ENCODE assay signal across 9 mouse cellular contexts in the genomic region with DNA sequence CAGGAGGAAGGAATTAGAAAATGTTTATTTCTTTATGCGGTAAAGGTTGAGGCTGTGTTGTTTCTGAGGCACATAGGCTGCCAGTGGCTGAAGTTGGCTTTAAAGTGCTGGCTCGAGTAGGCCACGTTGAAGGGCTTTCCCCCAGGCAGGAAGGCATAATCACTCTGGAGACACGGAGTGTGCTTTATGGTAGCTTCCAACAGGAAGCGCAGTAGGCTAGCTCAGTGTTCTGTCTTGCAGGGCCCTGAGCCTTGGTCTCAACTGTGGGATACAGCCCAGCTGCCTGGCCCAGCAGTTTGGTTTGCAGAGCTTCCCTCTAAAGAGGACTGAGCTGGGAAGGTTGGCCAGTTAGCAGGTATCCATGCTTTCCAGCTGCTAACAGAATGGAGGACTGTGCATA. TPM values are rescaled to one million over a fixed set of nuclear protein-coding genes. Genes with fewer than 3 reads are reported as not detected.
A peak's percentile ranks its signal among the peaks of the same experiment; 100 is the strongest.
DNase-seq lines count a peak whose midpoint lies in the region; ATAC-seq and TF ChIP-seq lines count a peak whose summit lies in the region.
"Had no signal": no experiment of that assay in that cellular context is flagged by ENCODE, and none has a peak within 500 bp of the region (broad histone marks: within the 10 kb centered on the region; RNA-seq: fewer than 3 reads in every experiment).

No protein-coding gene starts in this region.

- no peak for TF ChIP-seq CTCF in heart, postnatal 0 days (IDR thresholded peaks at IDR 0.05; ENCODE audit: low read depth)

- peak overlapping the region; percentile 80 for H3K27ac ChIP-seq in kidney, embryonic 15.5 days
- peak overlapping the region; percentile 82 for H3K27ac ChIP-seq in brown adipose tissue, adult 24 weeks (replicated peaks; ENCODE audit: low read depth, low read length)
- peak overlapping the region; percentile 59 for H3K27ac ChIP-seq in heart, postnatal 0 days (ENCODE audit: low read depth)
- peak overlapping the region; percentile 74 for H3K27ac ChIP-seq in midbrain, embryonic 12.5 days (replicated peaks)

- ATAC-seq in kidney, embryonic 15.5 days (replicated peaks; ENCODE audit: low FRiP score): no peak
- ATAC-seq in heart, postnatal 0 days (ENCODE audit: insufficient read depth, low read depth): no peak
- no peak for ATAC-seq in midbrain, embryonic 12.5 days (ENCODE audit: low FRiP score, low read depth)

- no peak overlapping the region for H3K9ac ChIP-seq in kidney, embryonic 15.5 days
- no peak overlapping the region for H3K9ac ChIP-seq in heart, postnatal 0 days (replicated peaks; ENCODE audit: low read depth, low read length)
- no peak overlapping the region for H3K9ac ChIP-seq in midbrain, embryonic 12.5 days (replicated peaks)

- no peak overlapping the region for H3K4me2 ChIP-seq in kidney, embryonic 15.5 days
- H3K4me2 ChIP-seq in heart, postnatal 0 days (ENCODE audit: low read depth, low read length): no peak overlapping the region
- H3K4me2 ChIP-seq in midbrain, embryonic 12.5 days (replicated peaks): 0 out of 2 replicates have a peak overlapping the region, but pooled peaks have one; percentile 14

- no peak for DNase-seq in kidney, adult 8-10 months
- DNase-seq in heart, postnatal 0 days (ENCODE audit: low spot score): no peak
- DNase-seq in urinary bladder, postnatal 10 days (ENCODE audit: low spot score): no peak
- no peak for DNase-seq in c-Kit-positive CD71-positive TER-119-positive erythroid progenitor cells, embryonic 14.5 days (ENCODE audit: low spot score)
- no peak for DNase-seq in frontal cortex, postnatal 10 days (ENCODE audit: low spot score in 2 of 2)

- H3K27me3 ChIP-seq in kidney, embryonic 15.5 days: no peaks in the 10 kb centered on the region
- no peaks in the 10 kb centered on the region for H3K27me3 ChIP-seq in heart, postnatal 0 days (ENCODE audit: control insufficient read depth, insufficient read depth, low read length)
- no peaks in the 10 kb centered on the region for H3K27me3 ChIP-seq in midbrain, embryonic 12.5 days
- H3K27me3 ChIP-seq: CH12.LX had no signal

- WGBS in kidney, embryonic 15.5 days: 42% methylated on average over 5 of the region's 5 CpGs
- WGBS in heart, postnatal 0 days: 53% methylated on average over 5 of the region's 5 CpGs
- WGBS in midbrain, embryonic 12.5 days: 52% methylated on average over 5 of the region's 5 CpGs

- H3K36me3 ChIP-seq in kidney, embryonic 15.5 days: peaks cover 24% of the 10 kb centered on the region
- H3K36me3 ChIP-seq in heart, postnatal 0 days (replicated peaks; ENCODE audit: control insufficient read depth, insufficient read depth, low read length): peaks cover 27% of the 10 kb centered on the region
- H3K36me3 ChIP-seq in midbrain, embryonic 12.5 days: peaks cover 25% of the 10 kb centered on the region; the same call in 1 of the 2 replicates

- TF ChIP-seq EP300 in heart, postnatal 0 days (IDR thresholded peaks at IDR 0.05; ENCODE audit: low read depth): no peak

- no peaks in the 10 kb centered on the region for H3K9me3 ChIP-seq in kidney, embryonic 15.5 days (replicated peaks)
- no peaks in the 10 kb centered on the region for H3K9me3 ChIP-seq in heart, postnatal 0 days (replicated peaks; ENCODE audit: control insufficient read depth, low read length)
- H3K9me3 ChIP-seq in midbrain, embryonic 12.5 days: no peaks in the 10 kb centered on the region

- peaks cover 29% of the 10 kb centered on the region for H3K4me1 ChIP-seq in kidney, embryonic 15.5 days
- H3K4me1 ChIP-seq in brown adipose tissue, adult 24 weeks (ENCODE audit: control insufficient read depth, insufficient read depth, insufficient read length, low read length): peaks cover 14% of the 10 kb centered on the region
- peaks cover 11% of the 10 kb centered on the region for H3K4me1 ChIP-seq in heart, postnatal 0 days (ENCODE audit: control insufficient read depth, insufficient read depth)
- H3K4me1 ChIP-seq in midbrain, embryonic 12.5 days: peaks cover 25% of the 10 kb centered on the region

- no peak overlapping the region for H3K4me3 ChIP-seq in kidney, embryonic 15.5 days (replicated peaks)
- H3K4me3 ChIP-seq in brown adipose tissue, adult 24 weeks (ENCODE audit: insufficient read depth, low read depth, low read length): no peak overlapping the region
- H3K4me3 ChIP-seq in heart, postnatal 0 days (ENCODE audit: low read depth, low read length): no peak overlapping the region
- H3K4me3 ChIP-seq in midbrain, embryonic 12.5 days: no peak overlapping the region

RNA-seq across cellular contexts. Expression of gene Fam118a, which starts 14.4 kb away (rescaled TPM):
- 20.9 and 23.0 TPM in 2 replicates for polyA plus RNA-seq in kidney, embryonic 15.5 days (2015; fragmentation: Nextera tagmentation; extraction: Ambion mirVana)
- polyA plus RNA-seq in brown adipose tissue, adult 24 weeks (2012; ENCODE audit: insufficient read depth, insufficient read length, missing spikeins): 6.0 and 7.3 TPM in 2 replicates
- total RNA-seq in heart, postnatal 0 days (2014; rRNA removed; ENCODE audit: low replicate concordance): 9.9 and 11.1 TPM in 2 replicates
- 10.5 and 11.5 TPM in 2 replicates for polyA plus RNA-seq in heart, postnatal 0 days (2015; fragmentation: Nextera tagmentation; extraction: Ambion mirVana)
- 30.3 and 31.6 TPM in 2 replicates for polyA plus RNA-seq in midbrain, embryonic 12.5 days (2016; fragmentation: Nextera tagmentation; extraction: Ambion mirVana)

RNA-seq across cellular contexts. Expression of gene Upk3a, which starts 26.2 kb away (rescaled TPM):
- polyA plus RNA-seq in kidney, embryonic 15.5 days (2015; fragmentation: Nextera tagmentation; extraction: Ambion mirVana): 25.0 and 27.2 TPM in 2 replicates
- not detected in 2 replicates for polyA plus RNA-seq in brown adipose tissue, adult 24 weeks (2012; ENCODE audit: insufficient read depth, insufficient read length, missing spikeins)
- 0.27 and 125 TPM in 2 replicates for total RNA-seq in heart, postnatal 0 days (2014; rRNA removed; ENCODE audit: low replicate concordance)
- 0.11 TPM in 1 of 2 replicates, not detected in the other for polyA plus RNA-seq in heart, postnatal 0 days (2015; fragmentation: Nextera tagmentation; extraction: Ambion mirVana)
- 0.33 and 0.50 TPM in 2 replicates for polyA plus RNA-seq in midbrain, embryonic 12.5 days (2016; fragmentation: Nextera tagmentation; extraction: Ambion mirVana)
- total RNA-seq: CH12.LX had no signal

RNA-seq across cellular contexts. Expression of gene 5031439G07Rik, which starts 54.8 kb away (rescaled TPM):
- polyA plus RNA-seq in kidney, embryonic 15.5 days (2015; fragmentation: Nextera tagmentation; extraction: Ambion mirVana): 5.7 and 7.1 TPM in 2 replicates
- 13.6 and 16.3 TPM in 2 replicates for polyA plus RNA-seq in brown adipose tissue, adult 24 weeks (2012; ENCODE audit: insufficient read depth, insufficient read length, missing spikeins)
- 18.7 and 27.3 TPM in 2 replicates for total RNA-seq in heart, postnatal 0 days (2014; rRNA removed; ENCODE audit: low replicate concordance)
- polyA plus RNA-seq in heart, postnatal 0 days (2015; fragmentation: Nextera tagmentation; extraction: Ambion mirVana): 2.2 TPM in 2 replicates
- 15.5 and 16.2 TPM in 2 replicates for polyA plus RNA-seq in midbrain, embryonic 12.5 days (2016; fragmentation: Nextera tagmentation; extraction: Ambion mirVana)

Comparison
In these comparisons a context has a peak if more than half of its experiments do, and no peak if none do; other contexts are left out.
1. RNA of gene Upk3a, which starts 26.2 kb away (polyA plus RNA-seq): 25.0 to 27.2 TPM in kidney, embryonic 15.5 days; 0.33 to 0.50 TPM in midbrain, embryonic 12.5 days, not detected in brown adipose tissue, adult 24 weeks and 0.11 TPM in heart, postnatal 0 days; every median in the first group is over 10 times any median in the second.
2. Peak in every context shown above with its lines, with median percentiles within 50 percentile points of each other: H3K27ac ChIP-seq.